In genomic region chr9:6305847-6306246, GRCm38 (mm10) we compare ENCODE assay signal across 38 mouse cellular contexts. TPM values are rescaled to one million over a fixed set of nuclear protein-coding genes. Genes with fewer than 3 reads are reported as not detected.
DNase-seq lines count a peak whose midpoint lies in the region; ATAC-seq lines count a peak whose summit lies in the region.
"Had no signal": no experiment of that assay in that cellular context is flagged by ENCODE, and none has a peak within 500 bp of the region (broad histone marks: within the 10 kb centered on the region; RNA-seq: fewer than 3 reads in every experiment).

No protein-coding gene starts in this region.

- no peaks in the 10 kb centered on the region for H3K36me3 ChIP-seq in liver, embryonic 11.5 days (ENCODE audit: control insufficient read depth, insufficient read depth, low read length)
- H3K36me3 ChIP-seq in liver, embryonic 16.5 days (ENCODE audit: control insufficient read depth, insufficient read depth) = no peaks in the 10 kb centered on the region
- H3K36me3 ChIP-seq in hindbrain, embryonic 11.5 days (ENCODE audit: control insufficient read depth, insufficient read depth, low read length) = no peaks in the 10 kb centered on the region
- H3K36me3 ChIP-seq: forebrain, embryonic 10.5 days; forebrain, embryonic 15.5 days; G1E; limb, embryonic 13.5 days; midbrain, embryonic 10.5 days; neural tube, embryonic 12.5 days had no signal

- H3K4me3 ChIP-seq in liver, embryonic 11.5 days (ENCODE audit: low read depth, low read length) = no peak overlapping the region
- no peak overlapping the region for H3K4me3 ChIP-seq in liver, embryonic 16.5 days (ENCODE audit: low read depth, low read length)
- H3K4me3 ChIP-seq in hindbrain, embryonic 11.5 days (ENCODE audit: low read depth, low read length) = no peak overlapping the region
- H3K4me3 ChIP-seq: forebrain, embryonic 10.5 days; forebrain, embryonic 15.5 days; layer of hippocampus, adult 2 months; limb, embryonic 13.5 days; midbrain, embryonic 10.5 days; myocyte; neural tube, embryonic 12.5 days had no signal

- H3K9ac ChIP-seq in liver, embryonic 11.5 days (ENCODE audit: low read depth, low read length) = no peak overlapping the region
- H3K9ac ChIP-seq in liver, embryonic 16.5 days (ENCODE audit: low read depth, low read length) = no peak overlapping the region
- H3K9ac ChIP-seq in hindbrain, embryonic 11.5 days (ENCODE audit: low read depth, low read length) = no peak overlapping the region
- H3K9ac ChIP-seq: forebrain, embryonic 15.5 days; hindbrain, embryonic 14.5 days; limb, embryonic 13.5 days; neural tube, embryonic 12.5 days had no signal

- H3K27ac ChIP-seq in liver, embryonic 11.5 days (ENCODE audit: low read depth, low read length) = no peak overlapping the region
- no peak overlapping the region for H3K27ac ChIP-seq in liver, embryonic 16.5 days (ENCODE audit: low read length)
- no peak overlapping the region for H3K27ac ChIP-seq in hindbrain, embryonic 11.5 days (ENCODE audit: low read depth, low read length)
- H3K27ac ChIP-seq: forebrain, embryonic 10.5 days; forebrain, embryonic 15.5 days; hindbrain, embryonic 14.5 days; layer of hippocampus, adult 2 months; limb, embryonic 13.5 days; macrophage; midbrain, embryonic 10.5 days; neural tube, embryonic 12.5 days had no signal

- no peaks in the 10 kb centered on the region for H3K27me3 ChIP-seq in liver, embryonic 11.5 days (replicated peaks; ENCODE audit: control insufficient read depth, insufficient read depth, low read length)
- H3K27me3 ChIP-seq in liver, embryonic 16.5 days (ENCODE audit: control insufficient read depth, insufficient read depth, low read depth, low read length) = no peaks in the 10 kb centered on the region
- H3K27me3 ChIP-seq in hindbrain, embryonic 11.5 days (ENCODE audit: control insufficient read depth, insufficient read depth, low read length) = no peaks in the 10 kb centered on the region
- H3K27me3 ChIP-seq: forebrain, embryonic 15.5 days; limb, embryonic 13.5 days; neural tube, embryonic 12.5 days; Patski had no signal

- DNase-seq in liver, embryonic 11.5 days (ENCODE audit: low spot score) = no peak
- DNase-seq in liver = no peak
- DNase-seq in gastrocnemius, postnatal 4 days (ENCODE audit: low spot score in 2 of 2) = no peak
- no peak for DNase-seq in hindbrain, embryonic 11.5 days (ENCODE audit: low spot score)
- no peak for DNase-seq in heart, postnatal 36 days
- DNase-seq: adrenal gland, postnatal 25 days; cerebellum, adult 2 months; cerebellum, postnatal 25 days; gastrocnemius, postnatal 25 days; heart, adult 18-20 months; heart, postnatal 4 days; kidney, adult 2 months; kidney, postnatal 36 days; lung, adult 2 months; lung, postnatal 10 days; thymus, postnatal 4 days had no signal

- 52% methylated on average over 3 of the region's 3 CpGs for WGBS in liver, embryonic 11.5 days
- WGBS in liver, embryonic 16.5 days (ENCODE audit: insufficient replicate concordance) = 37% methylated on average over 3 of the region's 3 CpGs
- WGBS in hindbrain, embryonic 11.5 days = 94% methylated on average over 3 of the region's 3 CpGs

- no peaks in the 10 kb centered on the region for H3K4me1 ChIP-seq in liver, embryonic 11.5 days (replicated peaks; ENCODE audit: control insufficient read depth, insufficient read depth, low read length)
- no peaks in the 10 kb centered on the region for H3K4me1 ChIP-seq in liver, embryonic 16.5 days (ENCODE audit: control insufficient read depth, low read depth, low read length)
- no peaks in the 10 kb centered on the region for H3K4me1 ChIP-seq in hindbrain, embryonic 11.5 days (replicated peaks; ENCODE audit: control insufficient read depth, insufficient read depth, low read length)
- H3K4me1 ChIP-seq: forebrain, embryonic 10.5 days; forebrain, embryonic 15.5 days; limb, embryonic 13.5 days; midbrain, embryonic 10.5 days; neural tube, embryonic 12.5 days had no signal

- intact Hi-C loops in heart, postnatal 36 days (cut with DNase I) = no loop called here

- ATAC-seq in liver, embryonic 11.5 days (replicated peaks; ENCODE audit: low FRiP score) = peak; percentile 75
- peak; percentile 63; the same call in 1 of the 2 replicates for ATAC-seq in erythroid progenitor cell, adult 5-6 weeks (replicated peaks; ENCODE audit: low FRiP score, poor library complexity, severe bottlenecking)
- peak; percentile 41; the same call in 1 of the 2 replicates for ATAC-seq in liver, embryonic 16.5 days (ENCODE audit: low read depth)
- no peak for ATAC-seq in hindbrain, embryonic 11.5 days (ENCODE audit: low FRiP score)
- ATAC-seq: forebrain, embryonic 15.5 days; inflammation-experienced regulatory T-cells, adult 6 months; Patski had no signal

- H3K4me2 ChIP-seq in liver, embryonic 11.5 days = no peak overlapping the region
- H3K4me2 ChIP-seq in liver, embryonic 16.5 days (ENCODE audit: low read depth, low read length) = no peak overlapping the region
- H3K4me2 ChIP-seq in hindbrain, embryonic 11.5 days (replicated peaks; ENCODE audit: low read depth, low read length) = no peak overlapping the region
- H3K4me2 ChIP-seq: forebrain, embryonic 15.5 days; heart, embryonic 11.5 days; hindbrain, embryonic 14.5 days; limb, embryonic 13.5 days; neural tube, embryonic 12.5 days had no signal

- no peaks in the 10 kb centered on the region for H3K9me3 ChIP-seq in liver, embryonic 11.5 days (ENCODE audit: control insufficient read depth, low read length)
- no peaks in the 10 kb centered on the region for H3K9me3 ChIP-seq in liver, embryonic 16.5 days (replicated peaks; ENCODE audit: control insufficient read depth, low read length)
- no peaks in the 10 kb centered on the region for H3K9me3 ChIP-seq in hindbrain, embryonic 11.5 days (ENCODE audit: control insufficient read depth, low read length)
- H3K9me3 ChIP-seq: forebrain, embryonic 10.5 days; forebrain, embryonic 15.5 days; G1E; limb, embryonic 13.5 days; midbrain, embryonic 10.5 days; neural tube, embryonic 12.5 days had no signal

RNA-seq across cellular contexts. Expression of gene Ddi1, which starts 36.2 kb away (rescaled TPM):
- 0.03 and 0.11 TPM in 2 replicates for polyA plus RNA-seq in liver, embryonic 11.5 days (2014; fragmentation: Nextera tagmentation; extraction: Ambion mirVana)
- total RNA-seq in erythroid progenitor cell, adult 5-6 weeks (2015; ENCODE audit: low replicate concordance) = not detected in 2 replicates
- 0.26 TPM in 1 of 2 replicates, not detected in the other for total RNA-seq in erythroid progenitor cell, adult 5-6 weeks (2017; ENCODE audit: low replicate concordance)
- polyA plus RNA-seq in liver, embryonic 16.5 days (2015; fragmentation: Nextera tagmentation; extraction: Ambion mirVana) = 0.01 TPM in 1 of 2 replicates, not detected in the other
- not detected for total RNA-seq in gastrocnemius, postnatal 4 days (2021)
- polyA plus RNA-seq in hindbrain, embryonic 11.5 days (2014; fragmentation: Nextera tagmentation; extraction: Ambion mirVana) = 0.01 and 0.08 TPM in 2 replicates
- not detected for total RNA-seq in heart, postnatal 36 days (2021)
- total RNA-seq: adrenal gland, postnatal 25 days; gastrocnemius, adult 18-20 months; gastrocnemius, postnatal 25 days; heart, adult 18-20 months; heart, postnatal 4 days; layer of hippocampus, adult 2 months; layer of hippocampus, postnatal 25 days; left cerebral cortex, adult 8-10 months; left cerebral cortex, postnatal 36 days; midbrain, postnatal 0 days had no signal
- polyA plus RNA-seq: cerebellum, adult 2 months; embryonic facial prominence, embryonic 11.5 days; forebrain, embryonic 15.5 days; frontal cortex, adult 2 months; G1E; hindbrain, embryonic 14.5 days; kidney, adult 2 months; lung, adult 2 months; macrophage; midbrain, postnatal 0 days had no signal
